In the genomic region with DNA sequence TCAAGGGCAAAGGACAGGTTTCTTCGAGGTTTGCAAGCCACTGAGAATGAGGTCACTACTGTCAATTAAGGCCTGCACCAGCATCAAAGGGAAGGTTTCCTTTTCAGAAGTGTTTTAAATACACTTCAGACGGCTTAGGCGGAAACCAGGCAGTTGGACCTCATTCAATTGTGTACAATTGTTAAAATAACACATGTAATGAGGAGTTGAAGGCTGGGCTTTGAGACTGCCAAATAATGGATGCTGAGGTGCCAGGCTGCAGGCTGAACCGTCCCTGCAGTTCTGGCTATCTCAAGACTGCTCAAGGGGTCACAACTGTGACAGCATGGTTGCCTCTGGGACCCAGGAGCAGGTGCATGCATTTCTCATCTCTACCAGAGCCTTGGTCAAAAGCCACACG, we compare ENCODE assay signal across 24 mouse cellular contexts.
DNase-seq lines count a peak whose midpoint lies in the region; ATAC-seq and TF ChIP-seq lines count a peak whose summit lies in the region.
"Had no signal": no experiment of that assay in that cellular context is flagged by ENCODE, and none has a peak within 500 bp of the region (broad histone marks: within the 10 kb centered on the region; RNA-seq: fewer than 3 reads in every experiment).

No protein-coding gene starts in this region.

- H3K4me3 ChIP-seq in hindbrain, embryonic 11.5 days (ENCODE audit: low read depth, low read length), result no peak overlapping the region
- no peak overlapping the region for H3K4me3 ChIP-seq in hindbrain, embryonic 13.5 days
- H3K4me3 ChIP-seq in midbrain, embryonic 10.5 days, result no peak overlapping the region
- H3K4me3 ChIP-seq in midbrain, postnatal 0 days (ENCODE audit: low read depth, low read length), result no peak overlapping the region
- H3K4me3 ChIP-seq in forebrain, embryonic 15.5 days, result no peak overlapping the region
- no peak overlapping the region for H3K4me3 ChIP-seq in kidney, adult 2 months (ENCODE audit: insufficient read depth, low read depth, low read length)
- no peak overlapping the region for H3K4me3 ChIP-seq in heart, embryonic 11.5 days (ENCODE audit: low read depth, low read length)
- H3K4me3 ChIP-seq: heart, embryonic 15.5 days; limb, embryonic 13.5 days; liver, embryonic 12.5 days; midbrain, embryonic 12.5 days; neural tube, embryonic 12.5 days had no signal

- no peaks in the 10 kb centered on the region for H3K4me1 ChIP-seq in hindbrain, embryonic 11.5 days (replicated peaks; ENCODE audit: control insufficient read depth, insufficient read depth, low read length)
- H3K4me1 ChIP-seq in hindbrain, embryonic 13.5 days (replicated peaks), result peaks cover 30% of the 10 kb centered on the region
- H3K4me1 ChIP-seq in midbrain, embryonic 10.5 days, result peaks cover 18% of the 10 kb centered on the region
- H3K4me1 ChIP-seq in midbrain, postnatal 0 days (ENCODE audit: insufficient read depth, low read length), result 0 out of 2 replicates have a peak, but pooled peaks cover 3% of the 10 kb centered on the region
- peaks cover 23% of the 10 kb centered on the region for H3K4me1 ChIP-seq in forebrain, embryonic 15.5 days
- no peaks in the 10 kb centered on the region for H3K4me1 ChIP-seq in kidney, adult 2 months (ENCODE audit: control insufficient read depth, insufficient read depth, low read length)
- no peaks in the 10 kb centered on the region for H3K4me1 ChIP-seq in heart, embryonic 11.5 days (ENCODE audit: control insufficient read depth, insufficient read depth, low read length)
- H3K4me1 ChIP-seq: liver, embryonic 12.5 days had no signal

- no peaks in the 10 kb centered on the region for H3K36me3 ChIP-seq in hindbrain, embryonic 11.5 days (ENCODE audit: control insufficient read depth, insufficient read depth, low read length)
- H3K36me3 ChIP-seq in hindbrain, embryonic 13.5 days, result no peaks in the 10 kb centered on the region
- no peaks in the 10 kb centered on the region for H3K36me3 ChIP-seq in midbrain, embryonic 10.5 days
- no peaks in the 10 kb centered on the region for H3K36me3 ChIP-seq in midbrain, postnatal 0 days (ENCODE audit: insufficient read depth, low read length)
- no peaks in the 10 kb centered on the region for H3K36me3 ChIP-seq in forebrain, embryonic 15.5 days
- no peaks in the 10 kb centered on the region for H3K36me3 ChIP-seq in kidney, adult 2 months (ENCODE audit: control insufficient read depth, insufficient read depth, low read length)
- H3K36me3 ChIP-seq in heart, embryonic 11.5 days (ENCODE audit: control insufficient read depth, insufficient read depth, low read length), result no peaks in the 10 kb centered on the region
- H3K36me3 ChIP-seq: G1E; heart, embryonic 15.5 days; limb, embryonic 13.5 days; liver, embryonic 12.5 days; midbrain, embryonic 12.5 days; neural tube, embryonic 12.5 days had no signal

- TF ChIP-seq CTCF in midbrain, postnatal 0 days (IDR thresholded peaks at IDR 0.05), result no peak
- TF ChIP-seq CTCF in kidney, adult 2 months (conservative IDR thresholded peaks at IDR 0.05; ENCODE audit: insufficient read depth, insufficient read length, low read depth, low read length), result no peak

- no peak overlapping the region for H3K9ac ChIP-seq in hindbrain, embryonic 11.5 days (ENCODE audit: low read depth, low read length)
- H3K9ac ChIP-seq in hindbrain, embryonic 13.5 days, result no peak overlapping the region
- H3K9ac ChIP-seq in midbrain, postnatal 0 days (replicated peaks; ENCODE audit: low read length, poor library complexity, severe bottlenecking), result no peak overlapping the region
- no peak overlapping the region for H3K9ac ChIP-seq in forebrain, embryonic 15.5 days (replicated peaks)
- H3K9ac ChIP-seq in heart, embryonic 11.5 days (ENCODE audit: low read depth, low read length), result no peak overlapping the region
- H3K9ac ChIP-seq: heart, embryonic 15.5 days; limb, embryonic 13.5 days; liver, embryonic 12.5 days; midbrain, embryonic 12.5 days; neural tube, embryonic 12.5 days had no signal

- 49% methylated on average over 5 of the region's 5 CpGs for WGBS in hindbrain, embryonic 11.5 days
- 37% methylated on average over 5 of the region's 5 CpGs for WGBS in hindbrain, embryonic 13.5 days
- 44% methylated on average over 5 of the region's 5 CpGs for WGBS in midbrain, embryonic 10.5 days
- 32% methylated on average over 5 of the region's 5 CpGs for WGBS in midbrain, postnatal 0 days
- WGBS in forebrain, embryonic 15.5 days, result 3% methylated on average over 5 of the region's 5 CpGs
- WGBS in kidney, adult 2 months, result 55% methylated on average over 5 of the region's 5 CpGs
- whole genome bisulfite sequencing in heart, embryonic 11.5 days (ENCODE audit: insufficient replicate concordance), result 51% methylated on average over 5 of the region's 5 CpGs

- no peaks in the 10 kb centered on the region for H3K27me3 ChIP-seq in hindbrain, embryonic 11.5 days (ENCODE audit: control insufficient read depth, insufficient read depth, low read length)
- no peaks in the 10 kb centered on the region for H3K27me3 ChIP-seq in hindbrain, embryonic 13.5 days
- no peaks in the 10 kb centered on the region for H3K27me3 ChIP-seq in midbrain, embryonic 10.5 days (ENCODE audit: low read depth, poor library complexity, severe bottlenecking)
- H3K27me3 ChIP-seq in midbrain, postnatal 0 days (ENCODE audit: insufficient read depth, low read length), result no peaks in the 10 kb centered on the region
- H3K27me3 ChIP-seq in forebrain, embryonic 15.5 days, result no peaks in the 10 kb centered on the region
- no peaks in the 10 kb centered on the region for H3K27me3 ChIP-seq in kidney, adult 2 months (replicated peaks; ENCODE audit: control insufficient read depth, insufficient read depth, low read length)
- H3K27me3 ChIP-seq in heart, embryonic 11.5 days (ENCODE audit: control insufficient read depth, insufficient read depth, low read length), result no peaks in the 10 kb centered on the region
- H3K27me3 ChIP-seq: CH12.LX; heart, embryonic 15.5 days; limb, embryonic 13.5 days; liver, embryonic 12.5 days; midbrain, embryonic 12.5 days; neural tube, embryonic 12.5 days; Patski had no signal

- TF ChIP-seq POLR2A in kidney, adult 2 months (IDR thresholded peaks at IDR 0.05; ENCODE audit: low read depth, low read length), result no peak

- peak; percentile 25; the same call in 1 of the 2 replicates for ATAC-seq in hindbrain, embryonic 11.5 days (ENCODE audit: low FRiP score)
- no peak for ATAC-seq in hindbrain, embryonic 13.5 days (ENCODE audit: low FRiP score)
- ATAC-seq in midbrain, postnatal 0 days (ENCODE audit: low FRiP score), result no peak
- peak; percentile 75 for ATAC-seq in forebrain, embryonic 15.5 days (replicated peaks)
- ATAC-seq in heart, embryonic 11.5 days (replicated peaks; ENCODE audit: insufficient number of reproducible peaks, low FRiP score, low TSS enrichment), result no peak
- ATAC-seq: liver, embryonic 12.5 days; Patski had no signal

- H3K4me2 ChIP-seq in hindbrain, embryonic 11.5 days (replicated peaks; ENCODE audit: low read depth, low read length), result no peak overlapping the region
- no peak overlapping the region for H3K4me2 ChIP-seq in hindbrain, embryonic 13.5 days
- H3K4me2 ChIP-seq in midbrain, postnatal 0 days (ENCODE audit: low read depth, low read length, poor library complexity, severe bottlenecking), result no peak overlapping the region
- H3K4me2 ChIP-seq in forebrain, embryonic 15.5 days (replicated peaks), result no peak overlapping the region
- H3K4me2 ChIP-seq in heart, embryonic 11.5 days, result no peak overlapping the region
- H3K4me2 ChIP-seq: heart, embryonic 15.5 days; limb, embryonic 13.5 days; liver, embryonic 12.5 days; midbrain, embryonic 12.5 days; neural tube, embryonic 12.5 days had no signal

- DNase-seq in hindbrain, embryonic 11.5 days (ENCODE audit: low spot score), result no peak
- DNase-seq in midbrain, embryonic 10.5 days (ENCODE audit: low spot score), result no peak
- no peak for DNase-seq in midbrain, postnatal 0 days (ENCODE audit: low spot score)
- DNase-seq in kidney, adult 2 months, result no peak
- DNase-seq: B cell, adult 2 months; cerebellum, adult 11-12 months; gastrocnemius, postnatal 36 days; heart, postnatal 4 days; kidney, adult 8-10 months; kidney, postnatal 10 days; lung, adult 2 months; thymus, adult 18-20 months; thymus, postnatal 36 days had no signal

- H3K9me3 ChIP-seq in hindbrain, embryonic 11.5 days (ENCODE audit: control insufficient read depth, low read length), result no peaks in the 10 kb centered on the region
- peaks cover 4% of the 10 kb centered on the region for H3K9me3 ChIP-seq in hindbrain, embryonic 13.5 days
- no peaks in the 10 kb centered on the region for H3K9me3 ChIP-seq in midbrain, embryonic 10.5 days (replicated peaks)
- H3K9me3 ChIP-seq in midbrain, postnatal 0 days (ENCODE audit: low read length), result no peaks in the 10 kb centered on the region
- H3K9me3 ChIP-seq in forebrain, embryonic 15.5 days, result no peaks in the 10 kb centered on the region
- no peaks in the 10 kb centered on the region for H3K9me3 ChIP-seq in heart, embryonic 11.5 days (replicated peaks; ENCODE audit: control insufficient read depth, low read length)
- H3K9me3 ChIP-seq: heart, embryonic 15.5 days; limb, embryonic 13.5 days; liver, embryonic 12.5 days; neural tube, embryonic 12.5 days had no signal

- H3K27ac ChIP-seq in hindbrain, embryonic 11.5 days (ENCODE audit: low read depth, low read length), result no peak overlapping the region
- H3K27ac ChIP-seq in hindbrain, embryonic 13.5 days, result no peak overlapping the region
- H3K27ac ChIP-seq in midbrain, embryonic 10.5 days (replicated peaks), result peak overlapping the region; percentile 13; the same call in 1 of the 2 replicates
- no peak overlapping the region for H3K27ac ChIP-seq in midbrain, postnatal 0 days (ENCODE audit: low read depth, low read length)
- peak overlapping the region; percentile 80 for H3K27ac ChIP-seq in forebrain, embryonic 15.5 days (replicated peaks)
- H3K27ac ChIP-seq in kidney, adult 2 months (ENCODE audit: insufficient read depth, low read depth, low read length), result no peak overlapping the region
- no peak overlapping the region for H3K27ac ChIP-seq in heart, embryonic 11.5 days (ENCODE audit: low read depth, low read length)
- H3K27ac ChIP-seq: heart, embryonic 15.5 days; limb, embryonic 13.5 days; liver, embryonic 12.5 days; midbrain, embryonic 12.5 days; neural tube, embryonic 12.5 days had no signal

Comparison
In these comparisons a context has a peak if more than half of its experiments do, and no peak if none do; other contexts are left out.
1. ATAC-seq: peak in hindbrain, embryonic 11.5 days (single experiment) and forebrain, embryonic 15.5 days (single experiment); none in hindbrain, embryonic 13.5 days (single experiment), midbrain, postnatal 0 days (single experiment) and heart, embryonic 11.5 days (single experiment).
2. H3K27ac ChIP-seq: peak in midbrain, embryonic 10.5 days (single experiment) and forebrain, embryonic 15.5 days (single experiment); none in hindbrain, embryonic 11.5 days (single experiment), hindbrain, embryonic 13.5 days (single experiment), midbrain, postnatal 0 days (single experiment), kidney, adult 2 months (single experiment) and heart, embryonic 11.5 days (single experiment).